Mouse (Mus musculus) liver (tissue): ENCODE measurements around the gene Ccdc86.

ENCODE experiments used
- DNase-seq: peaks from one replicate; pipeline ENCODE4 v3.0.0-alpha.2; 2020; ENCODE audit warnings: mixed read lengths

Gene Ccdc86

GRCm38 (mm10) chr19:10904927-10905727 lies 43.9 kb downstream of the Ccdc86 start:
- peak; percentile 38 for DNase-seq

DNA sequence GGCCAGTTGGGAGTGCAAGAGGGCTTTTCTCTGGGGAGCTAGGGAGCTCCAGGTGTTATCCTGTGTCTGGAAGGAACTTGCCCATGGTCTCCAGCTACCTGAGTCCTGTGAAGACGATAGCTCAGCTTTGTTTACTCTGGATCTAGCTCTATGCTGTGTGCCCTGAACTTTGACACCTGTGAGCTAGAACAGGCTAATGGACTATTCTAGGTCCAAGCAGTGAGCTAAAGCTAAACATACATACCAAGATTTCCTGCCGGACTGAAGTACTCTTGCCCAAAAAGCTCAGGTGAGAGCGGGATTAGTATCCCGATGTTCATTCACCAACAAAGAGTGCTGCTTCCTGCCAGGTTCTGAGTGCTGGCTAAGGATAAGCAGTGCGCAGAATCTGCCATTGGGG lies 44.6 kb downstream of the Ccdc86 start:
- DNase-seq: no peak

GRCm38 (mm10) chr19:10901046-10901445 lies 48.0 kb downstream of the Ccdc86 start:
- no peak for DNase-seq

DNA sequence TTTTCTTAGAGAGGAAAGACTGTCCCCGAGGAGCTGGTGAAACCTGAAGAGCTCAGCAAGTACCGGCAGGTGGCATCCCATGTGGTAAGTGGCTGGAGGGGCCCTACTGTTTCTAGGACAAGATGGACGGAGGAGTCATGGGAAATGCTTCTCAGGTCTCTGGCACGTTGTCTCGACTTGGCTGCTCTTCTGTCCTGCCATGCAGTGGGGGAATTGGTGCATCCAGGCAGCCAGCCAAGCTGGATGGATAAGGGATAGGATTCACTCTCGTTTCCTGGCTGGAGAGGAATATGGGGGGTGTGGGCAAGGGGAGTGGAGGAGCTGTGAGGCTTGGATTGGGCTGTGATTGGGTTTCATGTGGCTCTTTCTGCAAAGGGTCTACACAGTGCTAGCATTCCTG lies 48.8 kb downstream of the Ccdc86 start:
- DNase-seq: no peak

DNA sequence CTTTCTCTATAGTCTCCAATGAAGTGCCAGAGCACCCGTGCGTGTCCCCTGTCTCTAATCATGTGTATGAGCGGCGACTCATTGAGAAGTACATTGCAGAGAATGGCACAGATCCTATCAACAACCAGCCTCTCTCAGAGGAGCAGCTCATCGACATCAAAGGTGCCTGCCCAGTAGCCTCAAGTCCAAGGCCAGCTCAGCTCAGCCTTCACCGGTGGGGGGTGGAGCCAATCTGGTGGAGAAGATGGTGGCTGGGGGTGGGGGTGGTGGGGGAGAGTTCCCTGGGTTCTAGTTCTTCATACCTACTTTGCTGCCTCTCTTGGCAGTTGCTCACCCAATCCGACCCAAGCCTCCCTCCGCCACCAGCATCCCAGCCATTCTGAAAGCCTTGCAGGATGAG lies 51.6 kb downstream of the Ccdc86 start:
- no peak for DNase-seq

- DNase-seq: no peak
These were observed 52.2 kb downstream of the Ccdc86 start for GRCm38 (mm10) chr19:10896849-10897248.

GRCm38 (mm10) chr19:10895708-10896107 lies 53.4 kb downstream of the Ccdc86 start:
- no peak for DNase-seq

- peak; percentile 95 for DNase-seq
These were observed 54.0 kb downstream of the Ccdc86 start, which contains the start of gene Prpf19 for GRCm38 (mm10) chr19:10895016-10895528. TSS of gene Prpf19 (plus strand) at chr19:10895231.

- no peak for DNase-seq
These were observed 56.9 kb downstream of the Ccdc86 start for GRCm38 (mm10) chr19:10892201-10892600.
